Mouse (Mus musculus) retina, embryonic 14.5 days (tissue): ENCODE measurements around the gene Dock9.

ENCODE experiments used
- DNase-seq: peaks from one replicate; pipeline ENCODE4 v3.0.0-alpha.2; 2015; ENCODE audit warnings: low spot score

Gene Dock9

DNA sequence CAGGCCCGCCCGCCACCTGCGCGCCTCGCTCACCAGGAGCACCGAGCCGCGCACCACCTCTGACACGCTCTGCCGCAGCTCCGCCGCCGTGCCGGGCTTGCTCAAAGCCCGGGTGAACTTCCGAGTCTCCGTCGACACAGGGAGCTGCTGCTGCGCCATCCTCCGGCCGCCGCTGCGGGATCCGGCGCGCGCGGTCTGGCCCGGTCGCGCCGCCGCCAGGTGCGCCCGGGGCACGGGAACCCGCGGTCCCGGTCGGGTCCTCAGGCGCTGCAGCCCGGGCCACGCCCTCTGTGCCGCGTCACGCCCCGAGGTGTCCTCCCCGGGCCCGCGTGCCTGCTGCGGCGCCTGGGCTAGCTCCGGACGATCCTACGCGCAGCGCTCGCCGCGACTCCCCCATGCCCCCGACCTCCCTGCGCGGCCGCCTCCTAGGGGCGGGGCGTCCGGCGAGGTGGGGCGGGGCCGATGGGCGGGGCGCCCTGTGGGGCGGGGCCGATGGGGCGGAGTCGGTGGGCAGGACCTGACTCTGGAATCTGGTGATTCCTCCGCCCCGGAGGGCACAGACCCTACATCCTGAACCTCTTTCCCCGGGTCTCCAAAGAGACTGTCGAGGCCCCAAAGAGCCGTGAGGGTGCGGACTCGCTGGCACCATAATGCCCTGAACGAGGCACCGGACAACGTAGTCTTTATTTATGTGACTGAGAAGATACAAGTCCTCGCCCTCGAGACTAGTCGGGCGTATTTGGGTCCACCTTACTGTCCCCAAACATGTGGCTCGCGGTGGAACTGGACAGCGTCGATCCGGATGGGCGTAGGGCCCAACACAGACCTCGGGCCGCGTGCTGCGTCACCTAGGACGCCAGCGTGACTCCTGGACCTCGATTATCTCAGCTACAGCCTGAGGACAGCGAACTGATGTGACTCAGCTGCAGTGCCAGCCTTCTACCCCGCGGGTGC, at the start of gene Dock9:
Gene Dock9 (minus strand): TSS at position 381 of the 954 bp plus-strand sequence.
- DNase-seq = peak; percentile 84

DNA sequence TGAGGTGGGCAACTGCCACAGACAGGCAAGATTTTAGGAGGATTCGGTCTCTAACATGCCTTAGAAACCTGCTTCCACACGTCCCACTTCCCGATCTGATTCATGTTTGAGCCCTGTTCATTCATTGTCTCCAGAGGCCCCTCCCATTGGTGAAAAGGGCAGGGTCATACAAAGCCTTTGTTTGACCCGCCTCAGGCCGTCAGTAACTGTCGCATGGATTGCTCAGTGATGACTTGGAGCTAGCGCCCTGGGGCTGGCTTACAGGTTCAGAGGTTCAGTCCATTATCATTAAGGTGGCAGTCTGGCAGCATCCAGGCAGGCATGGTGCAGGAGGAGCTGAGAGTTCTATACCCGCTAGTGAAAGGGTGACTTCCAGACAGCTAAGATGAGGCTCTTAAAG, 46.8 kb upstream of the Dock9 start:
- peak; percentile 36 for DNase-seq

DNA sequence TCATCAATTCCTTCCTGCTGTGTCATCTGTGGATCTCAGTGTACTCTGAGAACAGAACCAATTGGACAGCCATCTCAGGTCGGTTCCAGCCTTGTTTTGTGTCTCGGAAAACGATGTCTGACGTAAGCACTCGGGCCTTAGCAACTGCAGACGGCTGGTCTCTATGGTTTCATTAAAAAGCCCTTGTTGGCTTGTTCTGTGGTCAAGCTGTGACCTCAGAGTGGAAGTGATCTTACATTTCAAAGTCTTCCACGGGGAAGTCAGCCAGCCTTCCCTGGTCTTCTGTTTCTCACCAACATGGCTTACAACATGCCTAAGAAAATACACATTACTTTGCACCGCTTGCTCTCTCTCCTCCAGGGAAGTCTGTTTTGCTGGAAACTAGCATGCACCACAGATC, 42.6 kb upstream of the Dock9 start:
- DNase-seq = no peak

DNA sequence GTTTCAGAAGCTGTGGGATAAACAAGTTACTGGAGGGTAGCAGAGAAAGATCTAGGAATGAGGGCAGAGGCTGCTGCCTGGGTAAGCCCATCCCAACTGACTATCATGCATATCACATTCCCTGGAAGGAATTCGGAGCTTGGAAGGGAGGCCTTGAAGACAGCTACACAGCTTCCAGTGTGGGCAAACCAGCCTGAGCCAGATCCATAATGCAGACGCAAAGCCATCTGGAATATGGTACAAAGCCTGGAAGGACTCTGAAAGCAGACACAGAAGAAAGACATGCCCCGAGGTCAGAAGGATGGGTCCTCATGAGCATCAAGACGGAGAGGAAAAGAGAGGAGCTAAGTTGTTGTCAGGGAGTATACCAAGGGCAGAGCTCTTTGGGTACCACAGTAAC, 40.5 kb upstream of the Dock9 start:
- no peak for DNase-seq

DNA sequence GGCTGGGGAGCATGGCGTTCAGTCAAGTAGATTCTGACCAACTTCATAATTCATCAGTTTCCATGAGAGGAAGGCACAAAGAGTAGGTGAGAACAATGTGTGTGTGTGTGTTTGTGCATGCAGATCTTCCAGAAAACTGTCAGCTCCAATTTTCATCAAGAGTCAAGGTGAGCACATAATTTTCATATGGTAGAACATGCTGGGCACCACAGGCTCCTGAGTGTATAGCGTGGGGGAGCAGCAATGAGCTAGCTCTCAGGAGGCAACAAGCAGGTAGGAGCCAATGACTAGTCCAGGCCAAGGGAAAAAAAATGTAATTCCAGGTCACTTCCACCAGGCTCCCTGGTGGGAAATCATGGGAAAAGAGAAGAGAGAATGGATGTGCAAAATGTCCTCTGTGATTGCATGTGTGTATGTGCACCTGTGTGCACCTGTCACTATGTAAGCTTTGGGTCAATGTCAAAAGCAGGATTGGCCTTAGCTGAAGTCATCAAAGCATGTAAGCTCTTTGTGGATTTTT, 35.4 kb upstream of the Dock9 start:
- DNase-seq = no peak

DNA sequence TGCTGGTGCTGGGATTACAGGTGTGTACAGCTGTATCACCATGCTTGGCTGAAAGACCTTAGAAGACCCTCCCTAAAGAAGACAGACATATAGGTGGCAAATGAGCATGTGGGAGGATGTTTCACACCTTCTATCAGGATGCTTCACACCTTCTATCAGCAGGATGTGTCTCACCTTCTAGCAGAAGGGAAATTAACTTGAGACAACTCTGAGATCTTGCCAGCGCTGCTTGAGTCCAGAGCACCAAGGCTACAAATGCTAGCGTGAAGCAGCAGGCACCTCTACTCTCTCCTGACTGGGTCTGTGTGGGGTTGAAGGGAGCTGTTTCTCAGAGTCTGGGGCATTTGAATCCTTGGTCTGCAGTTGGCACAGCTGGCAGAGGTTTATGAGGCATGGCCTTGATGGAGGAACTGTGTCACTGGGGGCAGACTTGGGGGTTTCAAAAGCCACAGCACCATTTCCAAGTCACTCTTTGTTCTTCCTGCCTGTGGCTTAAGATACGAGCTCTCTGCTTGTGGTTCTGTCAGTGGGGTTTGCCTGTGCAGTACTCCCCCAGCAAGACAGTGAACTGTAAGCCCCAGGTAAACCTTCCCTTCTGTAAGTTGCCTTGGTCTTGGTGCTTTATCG, 32.3 kb upstream of the Dock9 start:
- DNase-seq = no peak

DNA sequence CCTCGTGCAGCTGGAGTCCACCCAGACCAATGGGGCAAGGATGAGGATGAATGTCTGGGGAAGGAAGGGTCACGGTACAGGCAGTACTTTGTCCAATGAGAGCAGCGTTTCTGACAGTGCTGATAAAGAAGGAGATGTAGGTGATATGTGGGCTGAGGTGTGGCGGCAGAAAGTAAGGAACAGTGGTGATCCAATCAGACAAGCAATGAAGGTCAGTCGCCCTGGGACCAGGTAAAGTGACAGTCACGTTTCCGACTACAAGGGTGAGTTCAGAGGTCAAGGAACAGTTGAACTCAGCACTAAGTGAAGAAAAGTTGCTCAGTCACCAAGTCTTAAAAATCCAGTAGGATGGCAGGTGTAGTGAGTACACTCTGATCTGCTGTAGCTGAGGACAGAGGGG, 29.5 kb upstream of the Dock9 start:
- DNase-seq = no peak

DNA sequence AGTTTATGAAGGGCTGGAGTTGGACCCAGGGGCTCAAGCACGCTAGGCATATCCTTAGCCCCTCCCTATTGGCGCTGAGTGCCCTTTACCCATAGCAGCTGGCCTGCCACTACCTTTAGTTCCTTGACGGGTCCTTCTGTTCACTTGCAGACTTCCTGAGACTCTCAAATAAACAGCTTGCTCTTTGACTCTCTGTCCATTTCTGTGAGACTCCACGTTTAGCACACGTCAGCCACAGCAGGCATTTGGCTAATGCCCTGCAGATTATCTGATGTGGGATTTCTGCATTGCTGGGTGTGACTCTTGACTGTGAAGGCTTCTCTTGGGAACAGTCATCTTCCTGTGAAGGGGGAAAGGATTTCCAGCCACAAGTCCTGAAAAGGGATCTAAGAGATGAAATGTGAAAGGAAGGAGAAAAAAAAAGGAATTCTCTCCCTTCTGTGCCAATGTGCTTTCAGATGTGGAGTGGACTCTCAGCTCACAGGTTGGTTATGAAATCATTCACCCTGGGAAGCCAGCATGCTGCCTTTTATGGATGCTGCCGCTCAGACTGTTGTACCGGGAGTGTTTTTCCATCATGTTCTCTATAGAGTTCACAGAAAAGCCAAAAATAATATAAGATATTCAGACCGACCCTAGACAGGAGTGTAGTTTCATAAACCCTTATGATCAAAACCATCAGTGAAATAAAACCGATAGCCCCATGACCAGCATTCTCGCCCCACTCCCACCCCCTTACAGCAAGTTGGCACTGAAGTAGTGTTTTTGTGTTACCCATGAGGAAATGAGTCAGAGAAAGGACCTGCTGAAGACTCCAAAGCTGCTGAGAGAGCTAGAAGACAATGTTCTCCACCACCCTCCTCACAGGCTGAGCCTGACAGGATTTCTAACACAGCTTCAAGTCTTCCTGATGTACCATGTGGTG, 28.1 kb upstream of the Dock9 start:
- no peak for DNase-seq

DNA sequence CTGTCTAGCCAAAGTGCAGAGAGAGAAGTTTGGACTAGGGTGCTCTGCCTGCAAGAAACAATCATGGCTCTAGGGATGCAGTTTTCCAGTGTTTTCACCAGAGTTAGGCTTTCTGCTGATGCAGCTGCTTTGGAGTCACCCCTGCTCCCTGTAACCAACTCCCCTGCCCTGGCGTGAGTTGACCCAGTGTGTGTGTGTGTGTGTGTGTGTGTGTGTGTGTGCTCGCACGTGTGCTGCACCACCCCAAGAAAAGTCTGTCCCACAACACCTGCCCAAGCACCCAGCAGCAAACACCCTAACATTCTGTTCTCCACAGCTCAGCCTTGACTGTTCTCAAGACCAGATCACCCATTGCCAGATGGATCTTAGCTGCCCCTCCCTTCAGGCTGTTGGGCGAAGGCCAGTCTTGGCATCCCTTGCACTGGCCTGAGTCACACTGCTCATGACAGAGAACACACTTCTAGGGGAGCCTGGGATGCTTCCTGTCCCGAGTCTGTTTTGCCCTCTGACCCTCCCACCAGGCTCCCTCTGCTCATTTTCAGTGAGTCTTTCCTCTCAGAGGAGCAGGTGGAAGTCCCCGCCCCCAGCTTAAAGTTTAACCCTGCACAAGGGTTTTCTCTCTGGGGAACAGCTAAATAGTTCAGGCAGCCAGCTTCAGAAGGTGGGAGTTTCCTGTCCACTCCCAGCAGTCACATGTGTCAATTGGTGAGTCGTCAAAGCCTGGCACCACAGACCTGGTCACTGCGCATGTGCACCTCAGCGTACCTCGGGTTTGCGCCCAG, 26.9 kb upstream of the Dock9 start:
- DNase-seq = no peak

DNA sequence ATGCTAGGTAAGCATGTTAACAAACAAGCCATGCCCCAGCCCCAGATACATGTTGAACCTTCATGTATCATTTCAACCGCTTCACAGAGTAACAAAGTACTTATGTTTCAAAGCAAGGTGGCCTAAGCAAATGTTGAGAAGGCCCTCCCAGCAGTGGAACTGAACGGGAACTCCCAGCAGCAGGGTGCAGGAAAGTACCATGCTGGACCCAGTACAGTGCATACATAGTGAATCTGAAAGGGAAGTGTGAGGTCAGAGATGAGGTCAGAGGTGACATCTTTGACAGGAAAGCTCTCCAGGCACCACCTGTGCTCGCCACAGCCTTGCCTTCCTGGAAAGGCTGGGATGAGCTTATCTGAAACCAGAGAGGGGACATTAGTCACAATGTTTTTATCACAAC, 25.4 kb upstream of the Dock9 start:
- DNase-seq = no peak

DNA sequence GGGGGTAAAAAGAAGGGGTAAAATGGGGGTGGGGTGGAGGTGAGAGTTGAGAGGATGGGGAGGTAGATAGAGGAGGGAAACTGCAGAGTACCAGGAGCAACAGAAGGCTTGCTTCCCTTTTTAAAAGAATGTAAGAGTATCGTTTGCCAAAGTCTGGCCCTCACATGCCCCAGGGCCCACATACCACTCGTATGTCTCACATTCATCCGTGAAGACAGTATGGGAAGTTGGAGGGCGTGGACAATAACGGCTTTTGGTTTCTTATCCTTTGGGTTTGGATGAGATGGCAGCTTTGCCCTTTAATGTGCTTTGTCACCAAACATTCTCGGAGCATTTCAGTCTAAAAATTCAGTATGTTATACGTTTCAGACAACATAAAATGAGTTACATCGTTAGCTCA, 24.9 kb upstream of the Dock9 start:
- no peak for DNase-seq

DNA sequence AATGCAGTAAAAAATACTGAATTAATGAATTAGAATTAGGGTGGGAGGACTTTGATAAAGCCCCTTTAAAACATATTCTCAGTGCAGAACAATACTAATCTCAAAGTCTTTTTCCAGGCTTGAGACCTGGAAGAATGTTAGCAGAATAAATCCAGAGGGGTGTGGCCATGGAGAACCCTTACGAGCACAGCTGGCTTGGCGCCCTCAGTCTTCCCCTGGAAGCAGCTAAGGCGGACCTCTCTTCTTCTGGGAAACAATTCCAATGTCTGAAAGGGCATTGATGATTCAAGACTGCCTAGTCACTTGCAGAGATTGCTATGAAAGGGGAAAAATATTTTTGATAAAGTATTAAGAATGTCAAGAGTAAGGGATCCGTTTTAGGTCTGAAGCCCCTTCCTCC, 9.2 kb upstream of the Dock9 start:
- no peak for DNase-seq

DNA sequence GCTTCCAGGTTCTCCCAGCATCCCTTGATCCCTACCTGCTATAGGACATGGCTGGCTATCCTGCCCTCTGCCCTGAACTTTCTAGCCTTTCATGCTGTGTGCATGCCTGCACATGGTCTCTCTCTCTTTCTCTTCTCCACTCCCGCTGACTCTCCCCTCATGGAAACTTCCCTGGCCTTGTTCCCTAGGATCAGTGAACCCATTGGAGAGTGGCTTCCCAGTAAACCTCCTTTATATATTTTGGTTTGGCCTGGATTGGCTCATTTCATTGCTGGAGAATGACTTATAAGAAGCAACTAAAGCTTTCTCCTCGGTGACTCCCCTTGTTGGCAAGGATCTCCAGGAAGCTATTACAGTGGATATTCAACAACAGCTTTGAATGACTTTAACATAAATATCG, 8.7 kb upstream of the Dock9 start:
- DNase-seq = no peak

DNA sequence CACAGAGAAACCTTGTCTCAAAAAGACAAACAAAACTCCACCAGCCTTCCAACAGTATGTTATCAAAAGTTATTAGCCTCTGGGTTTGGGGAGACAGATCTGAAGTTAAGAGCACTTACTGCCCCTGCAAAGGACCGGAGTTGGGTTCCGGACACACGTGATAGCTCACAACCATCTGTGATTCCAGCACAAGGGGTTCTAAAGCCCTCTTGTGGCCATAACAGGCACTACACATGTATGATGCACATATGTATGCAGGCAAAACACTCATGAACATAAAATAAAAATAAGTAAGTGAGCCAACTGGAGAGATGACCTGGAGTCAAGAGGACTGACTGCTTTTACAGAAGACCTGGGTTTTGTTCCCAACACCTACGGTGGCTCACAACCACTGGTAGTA, 6.8 kb upstream of the Dock9 start:
- peak; percentile 52 for DNase-seq

DNA sequence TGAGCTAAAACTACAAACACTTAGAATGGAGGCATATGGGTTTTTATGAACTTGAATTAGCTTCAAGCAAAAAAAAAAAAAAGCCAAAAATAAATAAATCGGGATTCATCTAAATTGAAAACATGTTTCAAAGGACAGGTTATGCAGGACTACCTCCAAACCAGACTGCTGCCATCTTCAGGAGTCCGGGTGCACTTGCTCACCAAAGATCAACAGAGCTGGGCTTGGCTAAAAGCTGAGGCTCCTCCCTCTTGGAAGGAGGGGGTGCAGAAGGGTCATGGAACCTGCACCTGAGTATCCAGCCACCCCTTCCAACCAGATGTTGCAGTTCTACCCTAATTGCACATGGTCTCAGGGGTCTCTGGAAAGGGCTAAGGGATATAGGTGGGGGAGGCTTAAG, 3.3 kb upstream of the Dock9 start:
- DNase-seq = no peak

DNA sequence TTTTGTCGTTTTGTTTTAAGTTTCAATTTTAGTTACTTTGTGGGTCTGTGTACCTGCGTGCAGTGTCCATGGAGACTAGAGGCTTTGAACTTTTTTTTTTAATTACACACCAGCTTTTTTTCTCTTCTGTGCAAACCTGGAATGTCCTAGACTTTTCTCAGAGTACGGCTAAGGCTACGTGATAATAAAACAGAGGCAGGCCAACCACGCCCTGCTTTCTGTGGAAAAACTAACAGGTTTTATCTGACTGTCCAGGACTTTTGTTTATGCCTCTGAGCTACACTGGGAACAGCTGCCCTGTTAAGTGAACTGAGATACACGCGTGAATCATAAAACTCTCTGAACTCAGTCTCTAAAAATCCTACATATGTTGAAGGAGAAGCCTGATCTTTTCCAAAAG, 1.5 kb upstream of the Dock9 start:
- no peak for DNase-seq

DNA sequence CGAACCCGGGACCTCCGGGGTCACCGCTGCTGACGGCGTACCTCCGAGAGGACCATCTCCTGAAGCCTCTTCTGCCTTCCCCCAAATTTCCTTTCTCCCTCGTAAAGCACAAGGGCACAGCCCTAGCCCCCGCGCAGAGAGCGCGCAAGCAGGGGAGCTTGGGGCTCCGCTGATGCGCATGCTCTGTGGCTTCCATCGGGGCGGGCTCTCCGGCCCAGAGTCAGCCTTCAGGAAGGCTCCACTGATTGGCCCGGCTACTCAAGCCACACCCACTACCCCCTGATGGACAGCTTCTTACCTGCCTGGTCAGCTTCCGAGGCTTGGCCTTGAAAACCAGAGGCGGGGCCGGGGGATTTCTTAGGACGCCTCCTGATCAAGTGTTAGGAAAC, 768 bp upstream of the Dock9 start:
- peak; percentile 94 for DNase-seq

DNA sequence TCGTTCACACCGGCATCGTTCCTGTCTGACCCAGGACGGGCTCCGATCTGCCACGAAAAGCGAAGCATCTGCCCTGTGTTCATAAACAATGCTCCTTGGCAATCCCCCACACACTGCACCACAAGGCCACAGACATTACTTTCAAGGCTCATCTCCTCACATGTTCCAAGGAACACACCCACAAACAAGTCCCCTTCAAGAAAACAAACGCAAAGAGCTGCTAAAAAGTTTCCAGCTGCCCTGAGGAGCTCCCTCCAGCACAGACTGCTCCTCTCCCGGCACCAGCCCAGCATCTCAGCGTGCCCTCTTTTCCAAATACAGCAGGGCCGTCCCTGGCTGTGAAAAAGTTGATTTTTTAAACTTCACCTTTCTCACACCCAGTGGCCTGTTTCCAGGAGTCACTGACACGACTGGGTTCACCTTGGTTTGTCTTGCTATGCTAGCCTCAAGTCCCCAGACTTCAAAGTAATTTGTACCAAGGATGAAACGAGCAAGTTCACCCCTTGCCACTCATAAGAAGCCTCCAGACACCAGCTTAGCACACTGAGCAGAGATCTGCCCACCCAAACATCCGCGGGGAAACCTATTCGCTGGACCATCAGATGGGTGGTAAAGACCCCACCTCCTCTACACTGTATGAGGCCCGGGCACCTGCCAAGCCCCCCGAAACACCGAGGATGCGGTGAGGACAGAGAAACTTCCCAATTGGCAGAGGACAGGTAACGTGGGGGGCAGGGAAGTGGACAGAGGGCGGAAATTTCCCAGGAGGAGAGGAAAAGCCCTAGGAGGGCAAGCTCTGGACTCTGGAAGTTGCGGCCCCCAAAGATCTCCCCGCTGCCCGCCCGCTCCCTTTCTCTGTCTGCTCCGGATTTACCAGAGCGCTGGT, 823 bp downstream of the Dock9 start:
- DNase-seq = peak; percentile 21

DNA sequence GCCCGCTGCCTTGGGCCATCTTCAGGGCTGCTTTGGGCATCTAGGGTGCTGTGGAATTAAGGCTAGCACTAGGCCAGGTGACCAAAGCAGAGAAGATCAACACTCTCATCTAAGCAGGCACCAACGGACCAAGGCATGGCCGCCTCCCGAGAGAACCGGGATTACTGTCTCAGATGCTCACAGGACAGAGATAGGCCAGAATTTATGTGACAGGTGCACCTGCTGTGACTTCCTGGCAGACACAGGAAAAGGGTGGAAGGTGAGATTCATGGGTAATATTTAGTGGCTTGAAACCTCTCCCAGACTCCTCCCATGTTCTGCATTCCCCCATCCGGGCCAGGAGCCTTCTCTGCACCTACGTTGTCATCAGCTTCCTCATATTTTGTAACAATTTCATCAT, 2.1 kb downstream of the Dock9 start:
- DNase-seq = no peak

DNA sequence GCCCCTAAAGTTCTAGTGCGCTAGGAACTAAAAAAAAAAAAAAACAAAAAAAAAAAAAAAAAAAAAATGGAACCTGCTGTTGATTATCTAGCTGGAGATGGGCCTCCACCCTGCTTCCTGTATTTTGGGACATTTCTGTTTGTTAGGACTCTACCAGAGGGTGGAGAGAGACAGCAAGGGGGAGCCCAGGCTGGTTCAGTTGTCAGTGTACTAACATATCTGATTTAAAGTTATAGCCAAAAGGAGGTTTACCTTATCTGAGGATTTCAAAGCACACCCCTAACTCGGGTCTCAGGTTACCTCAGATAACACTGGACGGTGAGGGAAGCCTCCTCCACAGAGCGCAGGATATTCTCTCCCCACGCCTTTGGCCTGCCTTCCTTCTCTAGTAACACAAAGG, 4.0 kb downstream of the Dock9 start:
- no peak for DNase-seq

DNA sequence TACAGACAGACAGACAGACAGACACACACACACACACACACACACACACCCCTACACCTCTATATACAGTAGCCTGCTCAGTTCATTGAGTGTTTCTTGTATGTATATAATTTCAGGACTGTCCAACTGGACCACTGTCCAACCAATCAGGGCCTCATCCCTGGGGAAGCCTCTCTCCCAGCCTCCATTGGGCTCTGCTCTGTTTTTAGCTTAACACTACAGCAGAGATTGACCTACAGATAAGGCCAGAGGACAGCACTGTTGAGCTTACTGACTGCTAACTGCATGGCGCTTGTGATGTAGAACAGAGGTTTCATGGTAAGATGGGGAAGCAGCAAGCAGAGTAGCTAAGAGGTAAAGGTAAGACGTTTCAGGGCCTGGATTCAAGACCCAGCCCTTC, 5.7 kb downstream of the Dock9 start:
- no peak for DNase-seq
